ENCODE assay signal across 9 mouse cellular contexts in the genomic region with DNA sequence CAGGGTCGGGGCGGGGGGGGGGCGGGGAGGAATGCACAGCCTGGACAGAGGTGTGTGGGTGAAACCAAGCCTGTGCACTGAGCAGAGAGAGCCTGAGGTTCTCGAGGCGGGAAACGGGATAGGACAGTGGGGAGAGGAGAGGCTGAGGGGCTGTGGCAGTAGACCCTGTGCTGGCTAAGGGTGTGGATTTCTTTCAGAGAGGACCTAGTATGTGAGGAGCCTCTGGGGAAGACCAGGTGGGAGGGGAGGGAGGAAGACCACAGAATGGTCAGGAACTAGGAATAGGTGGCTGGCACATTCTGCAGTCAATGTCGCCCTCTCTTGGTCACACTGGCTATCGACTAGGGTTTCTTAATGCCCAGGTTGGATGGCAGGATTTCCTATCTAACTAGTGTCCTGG. TPM values are rescaled to one million over a fixed set of nuclear protein-coding genes. Genes with fewer than 3 reads are reported as not detected.
DNase-seq lines count a peak whose midpoint lies in the region; ATAC-seq and TF ChIP-seq lines count a peak whose summit lies in the region.
"Had no signal": no experiment of that assay in that cellular context is flagged by ENCODE, and none has a peak within 500 bp of the region (broad histone marks: within the 10 kb centered on the region; RNA-seq: fewer than 3 reads in every experiment).

No protein-coding gene starts in this region.

- 28% methylated on average over 8 of the region's 8 CpGs for WGBS in bone marrow, adult 2 months
- WGBS in forebrain, embryonic 12.5 days, result 38% methylated on average over 8 of the region's 8 CpGs
- WGBS in hindbrain, embryonic 14.5 days, result 36% methylated on average over 8 of the region's 8 CpGs
- 33% methylated on average over 7 of the region's 8 CpGs for WGBS in midbrain, embryonic 11.5 days

- no peaks in the 10 kb centered on the region for H3K36me3 ChIP-seq in forebrain, embryonic 12.5 days (replicated peaks)
- H3K36me3 ChIP-seq in hindbrain, embryonic 14.5 days (replicated peaks; ENCODE audit: control insufficient read depth, insufficient read depth), result no peaks in the 10 kb centered on the region
- H3K36me3 ChIP-seq in midbrain, embryonic 11.5 days (ENCODE audit: control insufficient read depth, insufficient read depth, low read length), result no peaks in the 10 kb centered on the region
- H3K36me3 ChIP-seq in splenic B cell, adult 2 months (ENCODE audit: control insufficient read depth, insufficient read depth, low read length, poor library complexity, severe bottlenecking), result no peaks in the 10 kb centered on the region

- no peak for ATAC-seq in CD4-positive, CD25-positive, alpha-beta regulatory T cell, adult 4 months
- ATAC-seq in forebrain, embryonic 12.5 days (ENCODE audit: low FRiP score), result peak; percentile 59
- peak; percentile 49; the same call in 1 of the 2 replicates for ATAC-seq in hindbrain, embryonic 14.5 days (ENCODE audit: low FRiP score)
- ATAC-seq in midbrain, embryonic 11.5 days (ENCODE audit: low FRiP score), result peak; percentile 47; the same call in 1 of the 2 replicates

- TF ChIP-seq POLR2A in bone marrow, adult 2 months (IDR thresholded peaks at IDR 0.05; ENCODE audit: borderline replicate concordance, control insufficient read depth, low read depth, low read length), result no peak

- H3K4me1 ChIP-seq in bone marrow, adult 2 months (ENCODE audit: control insufficient read depth, insufficient read depth, low read length), result no peaks in the 10 kb centered on the region
- peaks cover 12% of the 10 kb centered on the region for H3K4me1 ChIP-seq in forebrain, embryonic 12.5 days
- no peaks in the 10 kb centered on the region for H3K4me1 ChIP-seq in hindbrain, embryonic 14.5 days (replicated peaks; ENCODE audit: control insufficient read depth, insufficient read depth, low read length)
- H3K4me1 ChIP-seq in midbrain, embryonic 11.5 days (ENCODE audit: control insufficient read depth, insufficient read depth, low read length), result peaks cover 11% of the 10 kb centered on the region

- TF ChIP-seq CTCF in bone marrow, adult 2 months (IDR thresholded peaks at IDR 0.05; ENCODE audit: control insufficient read depth, insufficient read depth, low read length), result peak; percentile 61

- no peaks in the 10 kb centered on the region for H3K9me3 ChIP-seq in forebrain, embryonic 12.5 days
- no peaks in the 10 kb centered on the region for H3K9me3 ChIP-seq in hindbrain, embryonic 14.5 days (ENCODE audit: control insufficient read depth, low read length)
- no peaks in the 10 kb centered on the region for H3K9me3 ChIP-seq in midbrain, embryonic 11.5 days (ENCODE audit: control insufficient read depth, low read length)

- H3K4me2 ChIP-seq in forebrain, embryonic 12.5 days, result no peak overlapping the region
- no peak overlapping the region for H3K4me2 ChIP-seq in hindbrain, embryonic 14.5 days (replicated peaks)
- H3K4me2 ChIP-seq in midbrain, embryonic 11.5 days, result no peak overlapping the region

- H3K9ac ChIP-seq in forebrain, embryonic 12.5 days, result no peak overlapping the region
- H3K9ac ChIP-seq in hindbrain, embryonic 14.5 days, result no peak overlapping the region
- no peak overlapping the region for H3K9ac ChIP-seq in midbrain, embryonic 11.5 days (ENCODE audit: low read length)

- no peak overlapping the region for H3K4me3 ChIP-seq in bone marrow, adult 2 months (replicated peaks; ENCODE audit: control insufficient read depth, low read depth, low read length)
- no peak overlapping the region for H3K4me3 ChIP-seq in forebrain, embryonic 12.5 days (replicated peaks)
- no peak overlapping the region for H3K4me3 ChIP-seq in hindbrain, embryonic 14.5 days (replicated peaks; ENCODE audit: low read length)
- H3K4me3 ChIP-seq in midbrain, embryonic 11.5 days (ENCODE audit: low read depth, low read length), result no peak overlapping the region

- H3K27me3 ChIP-seq in forebrain, embryonic 12.5 days, result peaks cover 81% of the 10 kb centered on the region
- H3K27me3 ChIP-seq in hindbrain, embryonic 14.5 days (ENCODE audit: control insufficient read depth, insufficient read depth, low read length), result peaks cover 17% of the 10 kb centered on the region
- peaks cover 8% of the 10 kb centered on the region; the same call in 1 of the 2 replicates for H3K27me3 ChIP-seq in midbrain, embryonic 11.5 days (ENCODE audit: control insufficient read depth, insufficient read depth, low read length)
- no peaks in the 10 kb centered on the region for H3K27me3 ChIP-seq in splenic B cell, adult 2 months (ENCODE audit: control insufficient read depth, insufficient read depth, low read length, poor library complexity, severe bottlenecking)

- no peak overlapping the region for H3K27ac ChIP-seq in bone marrow, adult 2 months (ENCODE audit: control insufficient read depth, insufficient read depth, low read depth, low read length, poor library complexity)
- no peak overlapping the region for H3K27ac ChIP-seq in forebrain, embryonic 12.5 days
- no peak overlapping the region for H3K27ac ChIP-seq in hindbrain, embryonic 14.5 days
- H3K27ac ChIP-seq in midbrain, embryonic 11.5 days (ENCODE audit: low read depth, low read length), result no peak overlapping the region

- DNase-seq in CD4-positive, CD25-positive, alpha-beta regulatory T cell, adult 2 months (ENCODE audit: low read depth, low spot score), result peak; percentile 26
- peak; percentile 89 for DNase-seq in hindbrain, embryonic 14.5 days (ENCODE audit: low spot score)
- peak; percentile 48 for DNase-seq in left cerebral cortex, adult 11 months (ENCODE audit: low spot score)
- DNase-seq in midbrain, embryonic 11.5 days (ENCODE audit: low spot score, missing footprints), result peak; percentile 93
- DNase-seq in splenic B cell, adult 2 months (ENCODE audit: low read depth, low spot score), result peak; percentile 66

RNA-seq across cellular contexts. Expression of gene Tekt4, which starts 15.4 kb away (rescaled TPM):
- polyA plus RNA-seq in CD4-positive, CD25-positive, alpha-beta regulatory T cell, adult 4 months (2017; shearing (Covaris generic)), result not detected
- polyA plus RNA-seq in bone marrow, adult 2 months (2011; ENCODE audit: insufficient read depth, insufficient read length, low replicate concordance, missing spikeins), result not detected in 2 replicates
- polyA plus RNA-seq in forebrain, embryonic 12.5 days (2016; fragmentation: Nextera tagmentation; extraction: Ambion mirVana), result 0.19 and 0.31 TPM in 2 replicates
- 1.2 and 2.4 TPM in 2 replicates for polyA plus RNA-seq in hindbrain, embryonic 14.5 days (2014; fragmentation: Nextera tagmentation; extraction: Ambion mirVana)
- 0.12 TPM in 1 of 2 replicates, not detected in the other for polyA plus RNA-seq in midbrain, embryonic 11.5 days (2014; fragmentation: Nextera tagmentation; extraction: Ambion mirVana)
- polyA plus RNA-seq: large intestine, adult 2 months had no signal

RNA-seq across cellular contexts. Expression of gene Sstr5, which starts 27.3 kb away (rescaled TPM):
- polyA plus RNA-seq in CD4-positive, CD25-positive, alpha-beta regulatory T cell, adult 4 months (2017; shearing (Covaris generic)), result not detected
- polyA plus RNA-seq in bone marrow, adult 2 months (2011; ENCODE audit: insufficient read depth, insufficient read length, low replicate concordance, missing spikeins), result not detected in 2 replicates
- polyA plus RNA-seq in forebrain, embryonic 12.5 days (2016; fragmentation: Nextera tagmentation; extraction: Ambion mirVana), result 0.10 TPM in 1 of 2 replicates, not detected in the other
- 0.47 and 0.76 TPM in 2 replicates for polyA plus RNA-seq in hindbrain, embryonic 14.5 days (2014; fragmentation: Nextera tagmentation; extraction: Ambion mirVana)
- polyA plus RNA-seq in midbrain, embryonic 11.5 days (2014; fragmentation: Nextera tagmentation; extraction: Ambion mirVana), result not detected in 2 replicates

RNA-seq across cellular contexts. Expression of gene Cacna1h, which starts 36.2 kb away (rescaled TPM):
- polyA plus RNA-seq in CD4-positive, CD25-positive, alpha-beta regulatory T cell, adult 4 months (2017; shearing (Covaris generic)), result not detected
- 2.0 and 5.2 TPM in 2 replicates for polyA plus RNA-seq in bone marrow, adult 2 months (2011; ENCODE audit: insufficient read depth, insufficient read length, low replicate concordance, missing spikeins)
- polyA plus RNA-seq in forebrain, embryonic 12.5 days (2016; fragmentation: Nextera tagmentation; extraction: Ambion mirVana), result 7.8 and 7.9 TPM in 2 replicates
- polyA plus RNA-seq in hindbrain, embryonic 14.5 days (2014; fragmentation: Nextera tagmentation; extraction: Ambion mirVana), result 10.6 and 14.1 TPM in 2 replicates
- 3.5 and 4.3 TPM in 2 replicates for polyA plus RNA-seq in midbrain, embryonic 11.5 days (2014; fragmentation: Nextera tagmentation; extraction: Ambion mirVana)

Comparison
In these comparisons a context has a peak if more than half of its experiments do, and no peak if none do; other contexts are left out.
1. DNase-seq: peak in every context shown above with its lines; median percentile 93 in midbrain, embryonic 11.5 days; 89 in hindbrain, embryonic 14.5 days; 66 in splenic B cell, adult 2 months; 48 in left cerebral cortex, adult 11 months; 26 in CD4-positive, CD25-positive, alpha-beta regulatory T cell, adult 2 months.